Mouse (Mus musculus) stomach, postnatal 0 days (tissue): ENCODE measurements around the gene Crim1.
"Not testable (repeated sequence)": the region's sequence is repeated elsewhere in the genome, so short reads cannot be mapped to it uniquely, and the experiment has no call there.

Source experiments
- CTCF ChIP-seq: IDR thresholded peaks from 2 replicates; pipeline ENCODE4 v1.5.1; 2016; ENCODE audit warnings: antibody characterized with exemption, low read depth, mild to moderate bottlenecking, moderate library complexity
- EP300 ChIP-seq: optimal IDR thresholded peaks from 2 replicates; pipeline ENCODE3; 2016; ENCODE audit warnings: antibody characterized with exemption

GRCm38 (mm10) chr17:78253587-78253986, 53.5 kb downstream of the Crim1 start:
- TF ChIP-seq EP300, CTCF: not testable (repeated sequence)
